Mouse (Mus musculus): ENCODE measurements around the gene Olfr322. TPM values are rescaled to one million over a fixed set of nuclear protein-coding genes. Genes with fewer than 3 reads are reported as not detected.

Olfr322 gene
- polyA plus RNA-seq, 1 experiment from 2014 or later, result 0.06 TPM

DNA sequence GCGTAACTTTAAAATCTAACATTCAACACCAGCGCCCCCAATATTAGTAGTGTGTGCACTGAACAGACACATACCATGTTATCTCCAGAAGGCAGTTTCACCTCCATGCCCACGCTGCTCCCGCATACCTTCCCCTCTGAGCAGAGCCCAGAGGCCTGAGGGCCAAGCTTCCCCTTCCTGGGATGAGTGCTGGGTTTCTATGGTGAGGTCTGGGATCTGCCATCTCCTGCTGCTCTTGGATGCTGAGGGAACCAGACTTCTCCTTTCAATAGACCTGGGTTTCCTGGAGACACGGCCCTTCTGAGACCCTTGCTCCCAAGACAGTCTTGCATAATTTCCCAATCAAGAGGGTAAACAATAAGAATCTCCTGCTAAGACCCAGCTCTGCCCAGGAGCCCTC lies 28.2 kb upstream of the Olfr322 start, which contains the start of gene Olfr323:
Gene Olfr323 (minus strand): TSS at position 101 of the 400 bp plus-strand sequence.
- H3K4me2 ChIP-seq (ENCODE audit: low read depth, low read length), result no peak within 1 kb of the TSS
- WGBS (ENCODE audit: insufficient replicate concordance), result 64% methylated on average over 5 of the region's 5 CpGs
- H3K27ac ChIP-seq (ENCODE audit: low read depth), result no peak within 1 kb of the TSS
- no peak within 1 kb of the TSS for H3K9ac ChIP-seq (replicated peaks)
- no peaks in the 10 kb centered on the region for H3K4me1 ChIP-seq (ENCODE audit: insufficient read depth)
- no peaks in the 10 kb centered on the region for H3K9me3 ChIP-seq (ENCODE audit: low read length)
- DNase-seq (no peak), ATAC-seq (no peak)
- H3K36me3 ChIP-seq (replicated peaks; ENCODE audit: insufficient read depth, low read length), result no peaks in the 10 kb centered on the region
- no peaks in the 10 kb centered on the region for H3K27me3 ChIP-seq (ENCODE audit: insufficient read depth, low read length)
- no peak within 1 kb of the TSS for H3K4me3 ChIP-seq (ENCODE audit: low read depth, low read length)
- TF ChIP-seq EP300 (IDR thresholded peaks at IDR 0.05; ENCODE audit: low read depth) (no peak), CTCF (IDR thresholded peaks at IDR 0.05; ENCODE audit: low read depth) (no peak)

DNA sequence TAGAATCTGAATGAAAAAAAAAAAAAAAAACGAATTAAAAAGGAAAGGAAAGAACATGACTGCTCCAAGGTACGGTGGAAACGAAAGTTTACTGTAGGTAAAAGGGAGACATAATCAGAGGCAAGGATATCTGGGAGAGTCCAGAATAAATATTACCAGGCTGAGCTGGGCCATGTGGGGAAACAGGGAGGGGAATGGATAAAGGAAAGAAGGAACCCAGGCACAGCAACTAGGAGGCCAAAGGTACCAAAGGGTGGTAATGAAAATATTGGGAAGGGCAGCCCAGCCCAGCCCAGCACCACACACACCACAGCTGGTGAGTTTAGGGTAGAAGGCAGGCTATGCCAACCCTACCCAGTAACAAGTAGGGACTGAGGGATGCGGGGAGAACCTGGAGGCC lies 23.7 kb upstream of the Olfr322 start:
- TF ChIP-seq EP300 (IDR thresholded peaks at IDR 0.05; ENCODE audit: low read depth) (no peak), CTCF (IDR thresholded peaks at IDR 0.05; ENCODE audit: low read depth) (no peak)
- peaks cover 4% of the 10 kb centered on the region; the same call in 1 of the 2 replicates for H3K27me3 ChIP-seq (ENCODE audit: insufficient read depth, low read length)
- H3K4me3 ChIP-seq (ENCODE audit: low read depth, low read length), result no peak overlapping the region
- no peak overlapping the region for H3K4me2 ChIP-seq (ENCODE audit: low read depth, low read length)
- no peaks in the 10 kb centered on the region for H3K36me3 ChIP-seq (replicated peaks; ENCODE audit: insufficient read depth, low read length)
- ATAC-seq (no peak), DNase-seq (no peak)
- H3K9me3 ChIP-seq (ENCODE audit: low read length), result no peaks in the 10 kb centered on the region
- H3K9ac ChIP-seq (replicated peaks), result no peak overlapping the region
- no peaks in the 10 kb centered on the region; the same call in 1 of the 2 replicates for H3K4me1 ChIP-seq (ENCODE audit: insufficient read depth)
- H3K27ac ChIP-seq (ENCODE audit: low read depth), result no peak overlapping the region
- WGBS (ENCODE audit: insufficient replicate concordance), result 61% methylated on average over 4 of the region's 4 CpGs

DNA sequence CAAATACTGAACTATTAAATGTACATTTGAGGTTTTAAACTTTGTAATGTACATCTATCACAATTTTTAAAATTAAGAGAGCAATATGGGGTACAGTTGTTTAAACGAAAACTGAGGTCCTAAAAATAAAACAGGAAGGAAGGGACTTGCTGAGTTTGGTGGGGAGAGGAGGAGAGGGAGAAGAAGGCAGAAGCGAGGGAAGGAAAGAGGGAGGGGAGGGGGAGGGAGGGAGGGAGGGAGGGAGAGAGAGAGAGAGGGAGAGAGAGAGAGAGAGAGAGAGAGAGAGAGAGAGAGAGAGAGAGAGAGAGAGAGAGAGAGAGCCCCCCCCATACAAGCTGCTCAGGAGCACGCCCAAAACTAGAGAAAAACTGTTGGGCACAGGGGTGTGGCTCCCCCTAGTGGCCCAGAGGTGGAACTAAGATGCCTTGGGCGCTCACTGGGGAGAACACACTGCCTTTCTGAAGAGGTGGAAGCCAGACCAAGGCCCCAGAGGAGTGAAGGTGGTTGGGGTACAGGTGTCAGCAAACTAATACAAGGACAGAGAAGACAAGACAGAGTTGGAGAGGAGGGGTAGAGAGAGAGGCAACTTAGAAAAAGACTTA lies 22.1 kb upstream of the Olfr322 start:
- ATAC-seq (0 out of 2 replicates have a peak, but pooled peaks have one; percentile 17), DNase-seq (peak; percentile 77)
- H3K27me3 ChIP-seq (ENCODE audit: insufficient read depth, low read length), result peaks cover 9% of the 10 kb centered on the region
- no peak overlapping the region for H3K9ac ChIP-seq (replicated peaks)
- H3K27ac ChIP-seq (ENCODE audit: low read depth), result no peak overlapping the region
- WGBS (ENCODE audit: insufficient replicate concordance), result 8% methylated on average over 3 of the region's 4 CpGs
- no peaks in the 10 kb centered on the region for H3K9me3 ChIP-seq (ENCODE audit: low read length)
- no peak overlapping the region for H3K4me3 ChIP-seq (ENCODE audit: low read depth, low read length)
- no peaks in the 10 kb centered on the region; the same call in 1 of the 2 replicates for H3K4me1 ChIP-seq (ENCODE audit: insufficient read depth)
- no peaks in the 10 kb centered on the region for H3K36me3 ChIP-seq (replicated peaks; ENCODE audit: insufficient read depth, low read length)
- 0 out of 2 replicates have a peak overlapping the region, but pooled peaks have one; percentile 3 for H3K4me2 ChIP-seq (ENCODE audit: low read depth, low read length)
- TF ChIP-seq EP300 (IDR thresholded peaks at IDR 0.05; ENCODE audit: low read depth) (no peak), CTCF (IDR thresholded peaks at IDR 0.05; ENCODE audit: low read depth) (peak; percentile 95)

DNA sequence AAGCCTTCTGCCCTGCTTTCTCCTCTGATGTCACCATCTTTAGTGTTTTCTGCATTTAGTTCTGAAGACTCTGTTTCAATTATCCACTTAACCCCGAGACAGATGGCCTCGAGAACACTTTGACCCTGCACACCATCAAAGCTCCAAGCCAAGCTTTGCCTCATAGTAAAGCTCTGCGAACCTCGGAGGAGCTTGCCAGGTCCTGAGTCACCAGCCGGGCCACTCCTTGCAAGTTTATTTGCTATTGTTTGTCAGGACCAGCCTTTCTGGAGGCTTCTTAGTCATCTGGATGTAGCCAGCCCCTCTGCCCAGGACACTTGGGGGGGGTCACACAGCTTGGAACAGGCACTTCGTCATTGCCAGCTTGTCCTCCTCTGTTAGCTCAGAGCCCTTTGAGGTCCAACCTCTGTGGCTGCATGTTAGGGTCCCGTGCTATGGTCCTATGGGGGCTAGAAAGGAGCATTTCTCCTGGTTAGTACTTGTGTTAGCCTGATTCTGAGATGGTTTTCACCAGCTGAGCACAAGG lies 20.3 kb upstream of the Olfr322 start:
- DNase-seq, result no peak
- peaks cover 2% of the 10 kb centered on the region; the same call in 1 of the 2 replicates for H3K4me1 ChIP-seq (ENCODE audit: insufficient read depth)
- no peak for ATAC-seq
- 73% methylated on average over 7 of the region's 7 CpGs for WGBS (ENCODE audit: insufficient replicate concordance)
- no peak overlapping the region for H3K27ac ChIP-seq (ENCODE audit: low read depth)
- H3K4me2 ChIP-seq (ENCODE audit: low read depth, low read length), result no peak overlapping the region
- no peak overlapping the region for H3K4me3 ChIP-seq (ENCODE audit: low read depth, low read length)
- no peak for TF ChIP-seq CTCF (IDR thresholded peaks at IDR 0.05; ENCODE audit: low read depth)
- no peak for TF ChIP-seq EP300 (IDR thresholded peaks at IDR 0.05; ENCODE audit: low read depth)
- H3K36me3 ChIP-seq (replicated peaks; ENCODE audit: insufficient read depth, low read length), result 0 out of 2 replicates have a peak, but pooled peaks cover 4% of the 10 kb centered on the region
- peaks cover 9% of the 10 kb centered on the region for H3K27me3 ChIP-seq (ENCODE audit: insufficient read depth, low read length)
- H3K9ac ChIP-seq (replicated peaks), result no peak overlapping the region
- no peaks in the 10 kb centered on the region for H3K9me3 ChIP-seq (ENCODE audit: low read length)

DNA sequence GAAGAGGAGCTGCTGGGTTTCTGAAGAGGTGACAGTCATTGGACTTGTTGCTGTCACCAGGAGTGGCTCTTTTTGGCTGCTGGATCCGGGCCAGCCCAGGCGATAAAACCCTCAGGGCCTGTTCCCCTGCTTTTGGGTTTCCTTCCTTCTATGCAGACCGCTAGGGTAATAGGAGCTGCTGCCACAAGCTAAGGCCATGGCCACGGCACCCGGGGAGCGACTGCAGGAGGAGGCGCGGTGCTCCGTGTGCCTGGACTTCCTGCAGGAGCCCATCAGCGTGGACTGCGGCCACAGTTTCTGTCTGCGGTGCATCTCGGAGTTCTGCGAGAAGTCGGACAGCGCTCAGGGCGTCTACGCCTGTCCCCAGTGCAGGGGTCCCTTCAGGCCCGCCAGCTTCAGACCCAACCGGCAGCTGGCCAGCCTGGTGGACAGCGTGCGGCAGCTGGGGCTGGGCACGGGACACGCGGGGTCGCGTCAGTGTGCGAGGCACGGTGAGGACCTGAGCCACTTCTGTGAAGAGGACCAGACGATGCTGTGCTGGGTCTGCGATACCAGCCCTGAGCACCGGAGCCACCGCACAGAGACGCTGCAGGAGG lies 18.2 kb upstream of the Olfr322 start, which contains the start of gene Trim58:
Gene Trim58 (plus strand): TSS at position 194 of the 596 bp plus-strand sequence.
- H3K4me3 ChIP-seq (ENCODE audit: low read depth, low read length), result peak within 1 kb of the TSS; percentile 68
- ATAC-seq (peak; percentile 22), DNase-seq (peak; percentile 77)
- peaks cover 2% of the 10 kb centered on the region; the same call in 1 of the 2 replicates for H3K4me1 ChIP-seq (ENCODE audit: insufficient read depth)
- no peaks in the 10 kb centered on the region for H3K9me3 ChIP-seq (ENCODE audit: low read length)
- H3K36me3 ChIP-seq (replicated peaks; ENCODE audit: insufficient read depth, low read length), result peaks cover 13% of the 10 kb centered on the region
- peak within 1 kb of the TSS; percentile 99 for H3K27ac ChIP-seq (ENCODE audit: low read depth)
- H3K27me3 ChIP-seq (ENCODE audit: insufficient read depth, low read length), result peaks cover 9% of the 10 kb centered on the region
- TF ChIP-seq EP300 (IDR thresholded peaks at IDR 0.05; ENCODE audit: low read depth), result no peak
- 0 out of 2 replicates have a peak, but pooled peaks have one; percentile 7 for TF ChIP-seq CTCF (IDR thresholded peaks at IDR 0.05; ENCODE audit: low read depth)
- WGBS (ENCODE audit: insufficient replicate concordance), result under 1% methylated on average over 30 of the region's 34 CpGs
- H3K4me2 ChIP-seq (ENCODE audit: low read depth, low read length), result peak within 1 kb of the TSS; percentile 70
- peak within 1 kb of the TSS; percentile 92 for H3K9ac ChIP-seq (replicated peaks)

DNA sequence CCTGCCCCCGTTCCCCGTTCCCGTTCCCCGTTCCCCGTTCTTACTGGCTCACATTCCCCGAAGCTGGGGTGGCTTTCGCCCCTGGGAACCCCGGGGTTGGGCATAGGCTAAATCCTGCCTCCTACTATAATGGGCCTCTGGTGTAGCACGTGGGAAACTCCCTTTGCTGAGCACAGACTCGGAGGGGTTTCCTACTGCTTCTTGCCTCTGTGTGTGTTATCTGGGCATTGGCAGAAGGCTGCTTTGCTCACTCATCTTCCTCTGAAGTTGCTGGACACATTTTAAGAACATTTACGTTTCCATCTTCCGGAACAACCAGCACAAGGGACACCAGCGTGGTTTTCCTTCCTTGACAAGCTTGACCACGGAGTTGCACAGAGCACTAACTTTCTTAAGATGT lies 17.5 kb upstream of the Olfr322 start:
- Histone ChIP-seq H3K9ac (replicated peaks) (peak overlapping the region; percentile 92), H3K4me2 (ENCODE audit: low read depth, low read length) (peak overlapping the region; percentile 70), H3K4me1 (ENCODE audit: insufficient read depth) (peaks cover 2% of the 10 kb centered on the region; the same call in 1 of the 2 replicates), H3K9me3 (ENCODE audit: low read length) (no peaks in the 10 kb centered on the region), H3K27ac (ENCODE audit: low read depth) (peak overlapping the region; percentile 99), H3K27me3 (ENCODE audit: insufficient read depth, low read length) (peaks cover 9% of the 10 kb centered on the region), H3K36me3 (replicated peaks; ENCODE audit: insufficient read depth, low read length) (peaks cover 13% of the 10 kb centered on the region), H3K4me3 (ENCODE audit: low read depth, low read length) (peak overlapping the region; percentile 68)
- DNase-seq (peak; percentile 59), ATAC-seq (peak; percentile 81)
- TF ChIP-seq CTCF (IDR thresholded peaks at IDR 0.05; ENCODE audit: low read depth) (no peak), EP300 (IDR thresholded peaks at IDR 0.05; ENCODE audit: low read depth) (peak; percentile 35; the same call in 1 of the 2 replicates)
- WGBS (ENCODE audit: insufficient replicate concordance), result 10% methylated on average over 14 of the region's 14 CpGs
